Mouse (Mus musculus): ENCODE data around the gene Ccl21b. TPM values are rescaled to one million over a fixed set of nuclear protein-coding genes. Genes with fewer than 3 reads are reported as not detected.

Ccl21b gene
- not detected in 4 replicates for total RNA-seq (2023; ENCODE audit: inconsistent age)

GRCm38 (mm10) chr4:42255467-42255866, at the start of gene Ccl21b:
Ccl21b (plus strand) TSS chr4:42255767.

GRCm38 (mm10) chr4:42240339-42240738, 15.2 kb upstream of the Ccl21b start, which contains the start of gene Gm10600:
Gm10600 (plus strand) TSS chr4:42240639.

GRCm38 (mm10) chr4:42293967-42294366, 38.4 kb downstream of the Ccl21b start, which contains the start of gene Gm21953:
Gm21953 (plus strand) TSS chr4:42294267.

Other genes starting within 250 kb of the Ccl21b start
- gene Gm21093, start 221.0 kb upstream of the Ccl21b start, total RNA-seq (2023; ENCODE audit: inconsistent age) = not detected in 4 replicates
- gene Gm3893, start 164.6 kb upstream of the Ccl21b start, total RNA-seq (2023; ENCODE audit: inconsistent age) = not detected in 4 replicates
- gene Gm13304, start 140.9 kb upstream of the Ccl21b start, total RNA-seq (2023; ENCODE audit: inconsistent age) = not detected in 4 replicates
- gene Gm13306, start 102.3 kb upstream of the Ccl21b start, total RNA-seq (2023; ENCODE audit: inconsistent age) = not detected in 4 replicates
- not detected in 4 replicates for gene Gm13305, start 87.2 kb upstream of the Ccl21b start, total RNA-seq (2023; ENCODE audit: inconsistent age)
- gene Gm10600, start 15.1 kb upstream of the Ccl21b start, total RNA-seq (2023; ENCODE audit: inconsistent age) = not detected in 4 replicates
- not detected in 4 replicates for gene Gm21953, start 38.5 kb downstream of the Ccl21b start, total RNA-seq (2023; ENCODE audit: inconsistent age)
- not detected in 4 replicates for gene Fam205a3, start 62.6 kb downstream of the Ccl21b start, total RNA-seq (2023; ENCODE audit: inconsistent age)
- gene Gm21586, start 183.6 kb downstream of the Ccl21b start, total RNA-seq (2023; ENCODE audit: inconsistent age) = not detected in 4 replicates
- not detected in 4 replicates for gene Gm2163, start 211.0 kb downstream of the Ccl21b start, total RNA-seq (2023; ENCODE audit: inconsistent age)

Data from B cell, adult (primary cell).